Mouse (Mus musculus) splenic B cell, adult 2 months (primary cell): Measurements from ENCODE around the gene Pias3.
"Not testable (repeated sequence)": the region's sequence is repeated elsewhere in the genome, so short reads cannot be mapped to it uniquely, and the experiment has no call there.

Experiments used
- DNase-seq: peaks from one replicate; pipeline ENCODE4 v3.0.0-alpha.2; 2011; ENCODE audit warnings: low read depth, low spot score
- H3K27me3 ChIP-seq: 2 replicates; pipeline ENCODE4 v1.6.1; 2012; ENCODE audit warnings: mild to moderate bottlenecking, low read length, moderate library complexity, mixed read lengths; ENCODE audit not compliant: control insufficient read depth, poor library complexity, insufficient read depth, severe bottlenecking
- H3K36me3 ChIP-seq: 2 replicates; pipeline ENCODE4 v1.6.1; 2012; ENCODE audit warnings: mild to moderate bottlenecking, low read length, moderate library complexity, mixed read lengths; ENCODE audit not compliant: control insufficient read depth, poor library complexity, insufficient read depth, severe bottlenecking

Pias3 gene

DNA sequence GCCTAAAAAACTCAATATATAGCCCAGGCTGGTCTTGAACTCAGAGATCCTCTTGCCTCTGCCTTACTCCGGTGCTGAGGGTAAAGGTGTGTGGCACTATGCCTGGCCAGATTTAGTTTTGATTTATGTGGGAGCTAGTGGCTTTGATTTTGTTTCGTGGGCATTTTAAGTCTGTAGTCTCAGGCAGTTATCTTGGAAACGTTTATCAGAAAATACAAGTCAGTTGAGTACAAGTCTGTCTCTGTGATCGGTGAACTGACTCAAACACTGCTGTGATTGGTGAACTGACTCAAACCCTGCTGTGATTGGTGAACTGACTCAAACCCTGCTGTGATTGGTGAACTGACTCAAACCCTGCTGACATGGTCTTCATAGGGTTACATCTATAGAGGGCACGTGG, 34.6 kb downstream of the Pias3 start:
- no peak for DNase-seq
- Histone ChIP-seq H3K36me3 (no peaks in the 10 kb centered on the region), H3K27me3 (no peaks in the 10 kb centered on the region)

DNA sequence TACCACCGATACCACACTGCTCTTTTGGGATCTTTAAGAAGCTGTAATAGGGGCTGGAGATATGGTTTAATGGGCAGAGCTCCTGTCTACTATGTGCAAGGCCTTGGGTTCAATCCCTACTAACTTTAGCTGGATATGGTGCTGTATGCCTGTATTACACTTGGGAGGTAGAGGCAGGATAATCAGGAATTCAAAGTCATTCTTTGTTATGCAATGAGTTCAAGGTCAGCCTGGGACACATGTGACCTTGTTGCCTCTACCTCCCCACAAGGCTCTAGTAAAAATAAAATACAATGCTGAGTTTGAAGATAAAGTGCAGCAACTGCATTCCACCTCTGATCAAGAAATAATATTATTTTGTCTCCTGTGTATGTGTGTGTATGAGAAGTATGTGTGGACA, 37.8 kb downstream of the Pias3 start:
- no peak for DNase-seq
- no peaks in the 10 kb centered on the region for H3K36me3 ChIP-seq

GRCm38 (mm10) chr3:96735200-96735599, 39.0 kb downstream of the Pias3 start:
- DNase-seq: no peak
- Histone ChIP-seq H3K36me3 (no peaks in the 10 kb centered on the region), H3K27me3 (no peaks in the 10 kb centered on the region)

More for the DNA sequence above, 37.8 kb downstream of the Pias3 start:
- H3K27me3 ChIP-seq: no peaks in the 10 kb centered on the region

- DNase-seq: no peak
- no peaks in the 10 kb centered on the region for H3K27me3 ChIP-seq
- H3K36me3 ChIP-seq: peaks cover 2% of the 10 kb centered on the region; the same call in 1 of the 2 replicates
Measured at GRCm38 (mm10) chr3:96737013-96737740, 41.0 kb downstream of the Pias3 start.

DNA sequence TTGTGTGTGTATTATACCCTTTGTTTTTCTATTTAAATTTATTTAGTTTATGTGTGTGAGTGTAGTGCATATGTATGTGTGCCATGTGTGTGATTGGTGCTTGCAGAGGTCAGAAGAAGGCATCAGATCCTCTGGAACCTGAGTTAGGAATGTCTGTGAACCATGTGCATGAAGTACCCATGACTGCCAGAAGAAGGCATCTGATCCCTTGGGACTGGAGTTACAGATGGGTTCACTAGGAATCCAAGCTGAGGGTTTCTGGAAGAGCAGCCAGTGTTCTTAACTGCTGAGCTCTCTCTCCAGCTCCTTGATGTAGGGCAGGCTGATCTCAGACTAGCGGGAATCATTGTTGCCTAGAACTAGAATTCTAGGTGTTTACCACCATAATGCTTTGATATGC, 41.8 kb downstream of the Pias3 start:
- no peak for DNase-seq
- H3K27me3 ChIP-seq: no peaks in the 10 kb centered on the region

GRCm38 (mm10) chr3:96740279-96740678, 44.1 kb downstream of the Pias3 start:
- DNase-seq, H3K27me3 ChIP-seq, H3K36me3 ChIP-seq: not testable (repeated sequence)

More for the DNA sequence above, 41.8 kb downstream of the Pias3 start:
- peaks cover 2% of the 10 kb centered on the region; the same call in 1 of the 2 replicates for H3K36me3 ChIP-seq

DNA sequence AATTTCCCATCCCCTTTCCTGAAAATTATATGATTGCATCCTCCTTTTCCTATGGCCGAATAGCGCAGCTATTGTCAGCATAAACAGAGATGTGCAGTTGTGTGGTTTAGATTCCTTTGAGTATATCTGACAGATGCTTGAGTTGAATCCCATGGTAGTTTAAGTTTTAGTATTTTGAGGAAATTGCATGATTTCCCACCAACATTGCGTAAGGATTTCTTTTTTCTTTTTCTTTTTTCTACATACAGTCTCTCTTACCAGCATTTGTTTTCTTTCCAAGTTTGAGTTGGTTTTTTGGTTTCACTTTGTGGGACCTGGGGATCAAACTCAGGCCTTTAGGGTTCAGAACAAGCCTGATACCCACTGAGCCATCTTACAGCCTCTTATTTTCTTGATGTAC, 48.2 kb downstream of the Pias3 start:
- Histone ChIP-seq H3K36me3 (peaks cover 6% of the 10 kb centered on the region; the same call in 1 of the 2 replicates), H3K27me3 (no peaks in the 10 kb centered on the region)
- DNase-seq: no peak

DNA sequence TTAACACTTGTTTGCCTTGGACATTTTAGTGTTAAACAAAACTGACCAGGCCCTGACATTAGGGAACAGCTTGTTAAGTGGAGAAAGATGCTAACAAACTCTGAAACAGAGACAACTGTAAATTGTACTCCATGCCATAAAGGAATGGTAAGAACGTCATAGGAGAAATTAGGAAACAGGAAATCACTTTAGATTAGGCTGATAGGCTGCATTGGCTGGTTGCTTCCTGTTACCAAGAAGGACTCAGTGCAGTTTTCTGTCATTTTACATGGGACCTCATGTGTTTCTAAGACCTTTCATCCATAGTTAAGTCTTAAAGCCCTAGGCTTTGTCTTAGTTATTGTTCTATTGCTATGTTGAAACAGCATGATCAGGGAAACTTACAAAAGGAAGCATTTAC, 50.6 kb downstream of the Pias3 start:
- Histone ChIP-seq H3K36me3 (0 out of 2 replicates have a peak, but pooled peaks cover 4% of the 10 kb centered on the region), H3K27me3 (no peaks in the 10 kb centered on the region)
- no peak for DNase-seq
